Mouse (Mus musculus) heart, adult 11 months (tissue): Measurements from ENCODE around the gene Pnldc1.

ENCODE experiments used
- DNase-seq: peaks from one replicate; pipeline ENCODE4 v3.0.0; 2022

Gene Pnldc1

GRCm38 (mm10) chr17:12853821-12854220, 56.2 kb downstream of the Pnldc1 start:
- no peak for DNase-seq

GRCm38 (mm10) chr17:12851689-12852088, 58.3 kb downstream of the Pnldc1 start:
- no peak for DNase-seq

GRCm38 (mm10) chr17:12849778-12850382, 60.1 kb downstream of the Pnldc1 start:
- DNase-seq, result no peak

- DNase-seq, result peak; percentile 70
Observed at GRCm38 (mm10) chr17:12847736-12848135, 62.3 kb downstream of the Pnldc1 start.

GRCm38 (mm10) chr17:12846474-12846873, 63.6 kb downstream of the Pnldc1 start:
- peak; percentile 77 for DNase-seq

GRCm38 (mm10) chr17:12845862-12846261, 64.2 kb downstream of the Pnldc1 start:
- DNase-seq, result peak; percentile 50

- DNase-seq, result peak; percentile 29
Observed at GRCm38 (mm10) chr17:12844540-12844939, 65.5 kb downstream of the Pnldc1 start.

GRCm38 (mm10) chr17:12843826-12844225, 66.2 kb downstream of the Pnldc1 start:
- peak; percentile 69 for DNase-seq

GRCm38 (mm10) chr17:12839475-12840267, 70.4 kb downstream of the Pnldc1 start:
- peak; percentile 76 for DNase-seq
